Mouse (Mus musculus): ENCODE results near the gene Tnpo2.
"Not testable (repeated sequence)": the region's sequence is repeated elsewhere in the genome, so short reads cannot be mapped to it uniquely, and the experiment has no call there.

The Tnpo2 gene

GRCm38 (mm10) chr8:85073041-85073612 lies 36.4 kb downstream of the Tnpo2 start:
- no peak for DNase-seq (ENCODE audit: low read depth)

- DNase-seq (ENCODE audit: low read depth) = no peak
Measured at GRCm38 (mm10) chr8:85074167-85074566, 37.5 kb downstream of the Tnpo2 start.

GRCm38 (mm10) chr8:85074617-85075016 lies 37.9 kb downstream of the Tnpo2 start:
- no peak for DNase-seq (ENCODE audit: low read depth)

GRCm38 (mm10) chr8:85076001-85076400 lies 39.3 kb downstream of the Tnpo2 start:
- DNase-seq (ENCODE audit: low read depth) = no peak

- DNase-seq (ENCODE audit: low read depth) = peak; percentile 80
Measured at GRCm38 (mm10) chr8:85076993-85077392, 40.3 kb downstream of the Tnpo2 start.

GRCm38 (mm10) chr8:85080214-85080531 lies 43.5 kb downstream of the Tnpo2 start:
- no peak for DNase-seq (ENCODE audit: low read depth)

- peak; percentile 67 for DNase-seq (ENCODE audit: low read depth)
Measured at GRCm38 (mm10) chr8:85080532-85081215, 44.0 kb downstream of the Tnpo2 start, which contains the start of gene Wdr83os. Wdr83os (plus strand) TSS chr8:85080740.

GRCm38 (mm10) chr8:85081216-85081555 lies 44.5 kb downstream of the Tnpo2 start, which contains the start of gene Wdr83:
Wdr83 (minus strand) TSS chr8:85081306.
- no peak for DNase-seq (ENCODE audit: low read depth)

GRCm38 (mm10) chr8:85082169-85082568 lies 45.5 kb downstream of the Tnpo2 start:
- DNase-seq (ENCODE audit: low read depth) = not testable (repeated sequence)

GRCm38 (mm10) chr8:85083108-85083813 lies 46.5 kb downstream of the Tnpo2 start, which contains the start of gene Man2b1:
Man2b1 (plus strand) TSS chr8:85083270.
- peak; percentile 90 for DNase-seq (ENCODE audit: low read depth)

- DNase-seq (ENCODE audit: low read depth) = no peak
Measured at GRCm38 (mm10) chr8:85084633-85085032, 47.9 kb downstream of the Tnpo2 start.

- DNase-seq (ENCODE audit: low read depth) = no peak
Measured at GRCm38 (mm10) chr8:85086238-85086637, 49.5 kb downstream of the Tnpo2 start.

GRCm38 (mm10) chr8:85088771-85089170 lies 52.1 kb downstream of the Tnpo2 start:
- no peak for DNase-seq (ENCODE audit: low read depth)

GRCm38 (mm10) chr8:85090856-85091255 lies 54.1 kb downstream of the Tnpo2 start:
- no peak for DNase-seq (ENCODE audit: low read depth)

GRCm38 (mm10) chr8:85091526-85092090 lies 54.9 kb downstream of the Tnpo2 start:
- no peak for DNase-seq (ENCODE audit: low read depth)

GRCm38 (mm10) chr8:85095051-85095450 lies 58.3 kb downstream of the Tnpo2 start:
- DNase-seq (ENCODE audit: low read depth) = no peak

- no peak for DNase-seq (ENCODE audit: low read depth)
Measured at GRCm38 (mm10) chr8:85095566-85095965, 58.9 kb downstream of the Tnpo2 start.

- DNase-seq (ENCODE audit: low read depth) = no peak
Measured at GRCm38 (mm10) chr8:85096196-85096595, 59.5 kb downstream of the Tnpo2 start.

GRCm38 (mm10) chr8:85096850-85097249 lies 60.1 kb downstream of the Tnpo2 start:
- no peak for DNase-seq (ENCODE audit: low read depth)

- no peak for DNase-seq (ENCODE audit: low read depth)
Measured at GRCm38 (mm10) chr8:85100076-85100665, 63.5 kb downstream of the Tnpo2 start.

Measured in c-Kit-positive CD71-positive TER-119-negative erythroid progenitor cells, embryonic 14.5 days (primary cell).